Mouse (Mus musculus): ENCODE data around the gene Itpkc.

DNA sequence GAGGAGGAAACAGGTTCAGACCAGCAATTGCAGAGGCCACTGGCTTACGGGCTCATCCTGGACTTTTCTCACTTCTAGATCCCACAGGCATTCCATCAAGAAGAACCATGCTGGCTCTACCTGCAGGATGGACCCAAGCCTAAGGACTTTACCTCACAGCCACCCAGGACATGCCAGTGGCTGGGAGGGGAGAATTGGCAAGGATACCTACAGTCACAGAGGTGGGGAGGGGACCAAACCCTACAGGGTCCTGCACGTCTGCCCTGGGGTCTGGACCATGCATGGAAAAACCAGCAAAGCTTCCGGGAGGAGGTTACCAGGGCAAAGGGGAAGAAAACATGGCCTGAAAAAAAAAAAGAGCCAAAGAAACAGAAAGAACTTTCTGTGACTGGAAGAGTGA, 57.5 kb downstream of the Itpkc start:
- no peak for TF ChIP-seq CTCF (IDR thresholded peaks at IDR 0.05; ENCODE audit: low read depth)
- no peak for TF ChIP-seq EP300 (IDR thresholded peaks at IDR 0.05; ENCODE audit: low read depth)
